In genomic region chr10:88739818-88740217, GRCm38 (mm10) we compare ENCODE assay signal across 1 mouse cellular context.
TF ChIP-seq lines count a peak whose summit lies in the region.

No protein-coding gene starts in this region.

TF ChIP-seq in MEL, 35 proteins besides CTCF, POLR2A, EP300 and RAD21 (continued from another document):
- peak; percentile 42; the same call in 1 of the 2 replicates for TF ChIP-seq ELF1 (IDR thresholded peaks at IDR 0.05; ENCODE audit: low read depth, low read length)
- TF ChIP-seq POLR2AphosphoS2 (IDR thresholded peaks at IDR 0.05; ENCODE audit: low read length): no peak
- no peak for TF ChIP-seq BHLHE40 (IDR thresholded peaks at IDR 0.05; ENCODE audit: borderline replicate concordance, low read depth, low read length)
- TF ChIP-seq POLR2AphosphoS5 (IDR thresholded peaks at IDR 0.05; ENCODE audit: borderline replicate concordance, low read depth, low read length): no peak
- no peak for TF ChIP-seq MXI1 (IDR thresholded peaks at IDR 0.05; ENCODE audit: low read depth, low read length)
